Mouse (Mus musculus): ENCODE results near the gene Gm10134.
A peak's percentile ranks its signal among the peaks of the same experiment; 100 is the strongest.

The Gm10134 gene

GRCm38 (mm10) chr2:28532938-28533771 is 27.3 kb downstream of the Gm10134 start:
- DNase-seq (ENCODE audit: low spot score in 2 of 2) = peak; percentile 64 to 77

DNA sequence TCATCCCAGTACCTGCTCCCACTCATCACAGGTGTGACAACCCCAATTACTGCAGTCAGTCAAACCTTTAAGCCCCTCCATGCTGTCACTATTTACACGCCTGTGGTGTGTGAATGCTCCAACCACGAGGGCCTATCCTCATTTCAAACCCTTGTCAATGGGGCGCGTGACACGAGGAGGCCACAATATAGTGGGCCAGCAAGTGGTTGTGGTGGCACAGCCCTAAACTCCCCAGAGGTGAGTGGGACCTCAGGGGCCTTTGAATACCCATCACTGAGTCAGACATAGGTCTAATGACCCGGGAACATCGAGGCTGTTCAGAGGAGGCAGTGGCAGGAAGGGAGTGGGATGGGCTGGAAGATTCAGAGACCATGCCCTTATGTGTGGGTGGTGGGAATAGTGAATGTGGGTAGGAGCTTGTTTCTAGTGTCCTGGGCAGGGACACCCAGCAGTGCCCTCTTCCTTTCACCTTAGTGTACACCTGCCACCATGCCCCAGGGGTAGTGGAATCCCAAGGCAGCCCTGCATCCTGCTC is 28.1 kb downstream of the Gm10134 start:
- no peak for DNase-seq (ENCODE audit: low spot score in 2 of 2)

DNA sequence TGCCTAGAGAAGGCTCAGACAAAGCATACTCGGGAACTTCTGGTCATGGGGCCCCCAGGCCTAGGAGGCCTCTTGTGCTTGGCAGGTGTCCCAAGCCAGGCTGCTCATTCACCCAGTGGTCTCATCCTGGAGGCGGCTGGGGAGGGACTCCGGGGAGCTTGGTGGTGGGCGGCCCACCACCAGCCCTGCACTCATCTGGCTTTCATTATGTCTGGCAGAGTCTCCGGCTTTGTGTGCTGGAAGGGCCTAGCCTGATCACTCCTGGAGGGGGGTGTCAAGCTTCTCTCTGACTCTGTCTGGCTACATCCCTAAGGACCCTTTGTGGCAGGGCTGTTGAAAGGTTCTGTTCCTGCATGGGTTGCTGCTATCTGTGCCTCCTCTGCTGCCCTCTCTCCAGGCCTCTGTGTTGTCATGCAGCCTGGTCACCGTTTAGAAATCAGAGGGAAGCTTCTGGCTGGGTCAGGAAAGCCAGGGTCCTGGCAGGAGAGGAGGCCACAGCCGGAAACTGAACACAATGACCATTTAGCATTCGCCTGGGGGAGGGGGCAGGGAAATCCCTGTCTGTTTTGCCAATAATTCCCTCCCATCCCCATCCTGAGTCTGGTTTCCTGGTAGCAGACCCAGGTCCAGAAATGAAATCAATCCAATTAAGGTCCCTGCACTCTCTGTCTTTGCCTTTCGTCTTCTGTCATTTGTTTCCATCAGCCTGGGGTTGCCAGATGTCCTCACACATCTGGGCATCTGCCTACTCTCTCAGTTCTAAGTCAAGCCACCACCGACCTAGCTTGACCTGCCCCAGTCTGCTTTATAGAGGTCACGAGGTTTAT is 28.8 kb downstream of the Gm10134 start:
- DNase-seq (ENCODE audit: low spot score in 2 of 2) = peak in 1 of 2 experiments; percentile 44

GRCm38 (mm10) chr2:28535263-28535540 is 29.3 kb downstream of the Gm10134 start:
- DNase-seq (ENCODE audit: low spot score in 2 of 2) = no peak

- peak in 1 of 2 experiments; percentile 62 for DNase-seq (ENCODE audit: low spot score in 2 of 2)
These were observed 29.8 kb downstream of the Gm10134 start for GRCm38 (mm10) chr2:28535650-28536049.

DNA sequence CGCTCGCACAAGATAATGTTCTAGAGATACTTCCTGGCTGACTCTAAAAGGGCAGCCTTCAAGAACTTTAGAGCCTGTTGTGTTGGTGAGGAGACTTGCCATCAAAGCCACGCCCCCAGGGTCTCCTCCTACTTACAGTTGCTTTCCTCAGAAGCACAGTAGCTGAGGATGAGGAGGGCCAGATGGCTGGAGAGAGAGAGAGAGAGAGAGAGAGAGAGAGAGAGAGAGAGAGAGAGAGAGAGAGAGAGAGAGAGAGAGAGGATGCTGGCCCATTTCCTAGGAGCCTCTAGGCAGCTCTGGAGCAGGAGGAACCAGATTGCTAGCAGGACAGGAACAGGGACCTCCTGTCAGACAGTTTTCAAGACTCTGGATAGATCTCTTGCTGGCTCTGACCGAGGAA is 30.3 kb downstream of the Gm10134 start:
- no peak for DNase-seq (ENCODE audit: low spot score in 2 of 2)

- DNase-seq (ENCODE audit: low spot score in 2 of 2) = no peak
These were observed 31.1 kb downstream of the Gm10134 start for GRCm38 (mm10) chr2:28536766-28537633.

DNA sequence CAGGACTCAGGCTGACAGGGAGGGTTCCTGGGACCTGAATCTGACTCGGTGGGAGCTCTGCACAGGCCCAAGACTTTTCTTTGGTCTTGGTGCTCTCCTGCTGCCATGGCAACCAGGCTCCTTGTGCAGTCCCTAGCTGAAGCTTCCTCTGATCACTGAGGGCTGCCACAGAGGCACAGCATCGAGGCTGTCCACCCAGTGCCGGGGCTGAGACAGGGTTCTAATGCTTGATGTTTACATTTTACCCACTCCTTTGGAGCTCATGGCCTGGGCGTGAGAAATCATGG is 31.7 kb downstream of the Gm10134 start:
- DNase-seq (ENCODE audit: low spot score in 2 of 2) = no peak

DNA sequence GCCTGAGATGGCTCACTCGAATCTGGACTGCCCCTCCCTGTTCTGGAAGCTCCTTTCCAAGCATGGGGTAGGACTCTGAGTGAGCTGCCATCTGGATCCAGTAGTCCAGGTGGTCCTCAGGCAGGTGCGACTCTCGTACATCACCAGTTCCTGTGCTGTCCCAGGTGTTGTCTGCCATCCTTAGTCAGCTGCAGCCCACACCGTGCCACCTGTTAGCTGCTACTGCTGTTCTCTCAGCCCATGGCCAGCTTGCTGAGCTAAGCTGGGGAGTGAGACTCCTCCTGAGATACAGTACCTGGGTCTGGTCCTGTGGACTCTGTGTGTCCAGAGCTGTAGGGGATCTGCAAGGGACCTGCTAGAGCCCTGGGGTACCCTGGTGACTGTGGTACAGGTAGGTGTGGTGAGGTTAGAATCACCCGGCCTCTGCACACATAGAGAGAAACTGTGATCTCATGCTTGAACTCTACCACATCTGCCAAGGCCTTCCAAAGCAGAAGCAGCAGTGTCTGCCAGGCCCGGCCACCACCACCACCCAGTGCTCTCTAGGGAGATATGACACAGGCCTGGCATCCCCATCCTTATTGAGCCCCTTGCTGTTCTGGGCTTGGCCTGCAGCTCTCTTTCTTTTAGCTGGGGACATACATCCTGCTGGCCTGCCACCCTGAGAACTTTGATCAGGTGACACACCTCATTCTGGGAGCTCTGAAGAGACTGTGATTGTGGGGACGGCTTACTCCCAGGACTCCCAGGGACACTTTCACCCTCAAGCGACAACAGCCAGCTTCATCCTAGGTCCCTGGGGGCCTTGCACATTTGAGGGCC is 32.3 kb downstream of the Gm10134 start:
- no peak for DNase-seq (ENCODE audit: low spot score in 2 of 2)

DNA sequence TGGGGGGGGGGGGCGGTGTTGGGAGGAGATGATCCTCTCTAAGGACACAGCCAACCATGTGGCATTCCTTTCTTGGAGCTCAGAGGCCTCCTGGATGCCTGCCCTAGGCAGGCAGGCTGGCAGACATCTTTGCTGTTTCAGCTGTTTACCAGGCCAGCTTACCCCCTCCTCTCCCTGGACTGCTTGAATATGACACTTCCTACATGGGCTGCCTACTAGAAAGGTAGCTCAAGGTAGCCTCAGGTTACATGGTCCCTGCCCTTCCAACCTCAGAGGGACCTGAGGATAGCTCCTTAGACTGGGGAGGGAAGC is 32.9 kb downstream of the Gm10134 start:
- peak in 1 of 2 experiments; percentile 39 for DNase-seq (ENCODE audit: low spot score in 2 of 2)

- peak in 1 of 2 experiments; percentile 77 for DNase-seq (ENCODE audit: low spot score in 2 of 2)
These were observed 33.3 kb downstream of the Gm10134 start for GRCm38 (mm10) chr2:28539206-28539605.

GRCm38 (mm10) chr2:28539949-28540348 is 34.1 kb downstream of the Gm10134 start:
- DNase-seq (ENCODE audit: low spot score in 2 of 2) = no peak

DNA sequence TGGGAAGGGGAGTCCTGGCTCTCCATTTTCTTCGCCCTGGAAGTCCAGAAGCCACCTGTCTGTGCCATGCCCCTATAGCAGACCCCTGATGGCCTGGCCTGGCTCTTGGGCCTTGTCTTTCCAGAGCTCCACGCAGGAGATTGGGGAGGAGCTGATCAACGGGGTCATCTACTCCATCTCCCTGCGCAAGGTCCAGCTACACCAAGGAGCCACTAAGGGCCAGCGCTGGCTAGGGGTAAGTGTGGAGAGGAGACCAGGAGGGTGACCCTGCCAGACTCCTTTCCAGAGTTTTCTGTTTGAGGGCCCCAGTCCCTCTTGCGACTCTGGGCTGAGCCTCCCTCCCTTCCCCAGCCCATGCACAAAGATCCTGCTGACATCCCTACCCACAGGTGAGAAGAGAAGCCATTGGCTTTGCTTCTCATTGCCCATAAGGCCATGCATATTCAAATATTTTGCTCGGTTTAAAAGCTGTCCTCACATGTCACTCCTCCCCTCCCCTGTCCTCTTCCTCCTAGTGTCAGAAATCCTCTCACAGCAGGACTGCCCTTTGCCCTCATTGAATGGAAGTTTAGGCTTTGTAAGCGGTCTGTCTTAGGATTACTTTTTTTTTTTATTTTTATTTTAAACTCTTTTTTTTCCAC is 34.8 kb downstream of the Gm10134 start:
- DNase-seq (ENCODE audit: low spot score in 2 of 2) = no peak

DNA sequence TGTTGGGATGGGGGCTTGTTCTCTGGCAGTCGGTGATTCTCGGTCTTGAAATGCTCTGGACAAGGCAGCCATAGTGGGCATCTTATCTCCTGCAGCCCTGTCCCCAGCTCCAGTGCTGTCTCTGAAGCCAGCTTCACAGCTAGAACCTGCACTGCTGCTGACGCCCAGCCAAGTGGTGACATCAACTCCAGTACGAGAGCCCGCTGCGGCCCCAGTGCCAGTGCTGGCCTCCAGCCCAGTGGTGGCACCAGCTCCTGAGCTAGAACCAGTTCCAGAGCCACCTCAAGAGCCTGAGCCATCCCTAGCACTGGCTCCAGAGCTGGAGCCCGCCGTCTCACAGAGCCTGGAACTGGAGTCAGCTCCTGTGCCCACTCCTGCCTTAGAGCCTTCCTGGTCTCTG is 38.0 kb downstream of the Gm10134 start:
- DNase-seq (ENCODE audit: low spot score in 2 of 2) = peak in 1 of 2 experiments; percentile 62

GRCm38 (mm10) chr2:28545976-28546375 is 40.1 kb downstream of the Gm10134 start:
- peak in 1 of 2 experiments; percentile 51 for DNase-seq (ENCODE audit: low spot score in 2 of 2)

DNA sequence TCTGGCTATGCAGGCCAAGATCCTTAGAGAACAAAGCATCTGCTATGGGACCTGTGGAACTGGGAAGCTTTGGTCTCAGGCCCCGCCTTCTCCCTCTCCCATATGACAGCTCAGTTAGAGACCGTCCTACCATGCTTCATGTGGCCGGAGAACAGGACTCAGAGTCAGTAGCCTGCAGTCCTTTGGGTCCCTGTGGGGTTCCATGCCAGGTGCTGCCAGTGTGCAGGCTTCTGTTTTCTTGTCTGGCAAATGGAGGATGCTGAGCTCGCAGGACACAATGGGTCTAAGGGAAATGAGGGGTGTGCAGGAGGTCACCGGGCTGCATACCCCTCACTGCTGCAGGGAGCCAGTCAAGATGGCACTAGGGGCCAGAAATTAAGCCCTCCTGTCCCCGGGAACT is 40.7 kb downstream of the Gm10134 start:
- no peak for DNase-seq (ENCODE audit: low spot score in 2 of 2)

DNA sequence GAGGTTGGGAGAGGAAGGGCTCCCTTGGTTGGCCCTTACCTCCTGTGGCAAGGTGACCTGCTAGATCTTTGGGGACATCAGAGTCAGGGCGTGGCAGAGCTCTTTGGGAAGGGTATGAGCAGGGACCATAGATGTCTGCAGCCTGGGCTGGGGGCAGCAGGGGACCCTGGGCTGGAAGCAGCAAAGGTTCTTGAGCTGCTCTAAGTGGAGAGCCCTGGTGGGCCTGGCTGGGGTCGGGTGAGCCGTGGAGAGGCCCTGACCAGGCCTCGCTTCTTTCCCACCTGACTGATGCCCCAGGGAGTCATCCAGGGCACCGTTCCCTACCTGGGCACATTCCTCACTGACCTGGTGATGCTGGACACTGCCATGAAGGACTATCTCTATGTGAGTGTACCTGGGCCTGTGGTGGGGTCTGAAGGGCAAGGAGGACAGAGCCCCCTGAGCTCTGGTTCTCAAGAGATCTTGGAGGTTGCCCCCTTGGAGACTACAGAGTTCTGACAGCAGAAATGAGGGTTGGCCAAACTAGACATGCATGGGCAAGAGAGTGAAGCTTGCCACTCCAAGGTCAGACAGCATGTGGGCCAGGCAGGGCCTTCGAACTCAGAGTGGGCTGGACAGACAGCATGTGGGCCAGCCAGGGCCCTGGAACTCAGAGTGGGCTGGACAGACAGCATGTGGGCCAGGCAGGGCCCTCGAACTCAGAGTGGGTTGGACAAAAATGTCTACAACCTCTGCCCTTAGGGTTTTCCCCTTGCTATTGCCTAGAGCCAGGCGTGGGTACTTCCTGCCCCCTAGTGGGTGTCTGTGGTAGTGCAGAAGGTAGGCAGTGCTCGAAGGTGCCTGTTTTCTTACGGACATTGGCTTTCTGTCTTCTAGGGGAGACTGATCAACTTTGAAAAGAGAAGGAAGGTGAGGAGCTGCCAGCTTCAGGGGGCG is 41.6 kb downstream of the Gm10134 start:
- peak; percentile 73 to 90 for DNase-seq (ENCODE audit: low spot score in 2 of 2)

DNA sequence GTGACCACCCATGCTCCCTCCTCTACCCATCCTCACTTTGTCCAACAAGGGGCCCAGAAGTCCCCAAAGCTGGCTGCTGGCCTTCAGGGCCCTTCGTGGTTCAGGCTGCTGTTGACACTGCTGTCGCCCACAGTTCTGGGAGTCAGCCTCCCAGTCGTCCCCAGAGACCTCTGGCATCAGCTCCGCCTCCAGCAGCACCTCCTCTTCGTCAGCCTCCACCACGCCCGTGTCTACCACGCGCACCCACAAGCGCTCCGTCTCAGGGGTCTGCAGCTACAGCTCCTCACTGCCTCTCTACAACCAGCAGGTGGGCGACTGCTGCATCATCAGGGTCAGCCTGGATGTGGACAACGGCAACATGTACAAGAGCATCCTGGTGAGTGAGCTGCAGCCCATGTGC is 43.3 kb downstream of the Gm10134 start:
- no peak for DNase-seq (ENCODE audit: low spot score in 2 of 2)

DNA sequence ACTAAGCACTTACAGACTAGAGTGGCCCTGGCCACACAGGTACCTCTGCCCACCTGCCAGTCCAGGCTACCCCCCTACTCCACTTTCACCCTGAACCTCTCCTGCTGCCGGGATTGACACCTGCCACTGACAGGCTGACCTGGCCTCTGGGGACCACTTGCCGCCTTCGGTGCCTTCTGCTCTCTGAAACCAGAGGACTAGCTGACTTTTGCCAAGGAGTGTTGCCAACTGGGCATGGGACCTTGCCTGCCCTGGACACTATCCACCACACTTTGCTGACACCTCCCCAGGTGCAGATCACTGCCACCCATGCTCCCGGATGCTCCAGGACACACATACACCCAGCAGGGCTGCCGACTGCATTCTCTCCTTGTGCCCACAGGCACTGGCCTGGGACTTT is 46.4 kb downstream of the Gm10134 start:
- no peak for DNase-seq (ENCODE audit: low spot score in 2 of 2)
